Mouse (Mus musculus): ENCODE data around the gene Polr3h.

GRCm38 (mm10) chr15:81958906-81959305, 32.9 kb upstream of the Polr3h start:
- TF ChIP-seq ZNF384 (IDR thresholded peaks at IDR 0.05; ENCODE audit: low read depth, low read length) = no peak
- no peak for TF ChIP-seq HCFC1 (IDR thresholded peaks at IDR 0.05; ENCODE audit: borderline replicate concordance, insufficient read depth, low read length)
- TF ChIP-seq MAFK (IDR thresholded peaks at IDR 0.05; ENCODE audit: insufficient read depth, low read depth, low read length) = no peak
- TF ChIP-seq ZC3H11A (IDR thresholded peaks at IDR 0.05; ENCODE audit: borderline replicate concordance, low read depth, low read length) = no peak
- no peak for TF ChIP-seq CHD2 (IDR thresholded peaks at IDR 0.05; ENCODE audit: low read depth, low read length)

Data from ES-E14 (cell line).